Mouse (Mus musculus): ENCODE results near the gene Sh3d19.

GRCm38 (mm10) chr3:86123251-86123746, 152.4 kb downstream of the Sh3d19 start:
- no peak for TF ChIP-seq POLR2A (IDR thresholded peaks at IDR 0.05; ENCODE audit: low read depth, low read length)
- no peak for TF ChIP-seq CTCF (conservative IDR thresholded peaks at IDR 0.05; ENCODE audit: insufficient read depth, insufficient read length, low read depth, low read length)

Measured in kidney, adult 2 months (tissue).